Mouse (Mus musculus) left cerebral cortex, postnatal 10 days (tissue): Measurements from ENCODE around the gene Cul1. TPM values are rescaled to one million over a fixed set of nuclear protein-coding genes. Genes with fewer than 3 reads are reported as not detected.
"Not testable (repeated sequence)": the region's sequence is repeated elsewhere in the genome, so short reads cannot be mapped to it uniquely, and the experiment has no call there.

Source experiments
- DNase-seq, 2 experiments: peaks; one replicate each; pipeline ENCODE4 v3.0.0; 2021 to 2022; ENCODE audit warnings: low spot score in 2 of 2, mixed read lengths in 1 of 2; ENCODE audit errors: extremely low spot score in 1 of 2
- intact Hi-C: fragments of 180-260 bp; cut with DNase I; formaldehyde crosslinking; loops from one replicate; pipeline ENCODE4 v1.15.1; 2025
- total RNA-seq, 2 experiments: library from RNA; stranded (reverse); gene quantifications; 2 replicates each; pipeline ENCODE4 v1.2.3; 2021

The Cul1 gene
- total RNA-seq, result 100 to 1,000 TPM; 117 to 119 TPM

GRCm38 (mm10) chr6:47453098-47453497 lies at the start of gene Cul1:
Gene Cul1 (plus strand): TSS chr6:47453398.
- DNase-seq, result no peak
- intact Hi-C loops, result loop anchor here (10.0 kb wide), 1 partner anchor 138 kb away; no protein-coding TSS in a partner anchor

DNA sequence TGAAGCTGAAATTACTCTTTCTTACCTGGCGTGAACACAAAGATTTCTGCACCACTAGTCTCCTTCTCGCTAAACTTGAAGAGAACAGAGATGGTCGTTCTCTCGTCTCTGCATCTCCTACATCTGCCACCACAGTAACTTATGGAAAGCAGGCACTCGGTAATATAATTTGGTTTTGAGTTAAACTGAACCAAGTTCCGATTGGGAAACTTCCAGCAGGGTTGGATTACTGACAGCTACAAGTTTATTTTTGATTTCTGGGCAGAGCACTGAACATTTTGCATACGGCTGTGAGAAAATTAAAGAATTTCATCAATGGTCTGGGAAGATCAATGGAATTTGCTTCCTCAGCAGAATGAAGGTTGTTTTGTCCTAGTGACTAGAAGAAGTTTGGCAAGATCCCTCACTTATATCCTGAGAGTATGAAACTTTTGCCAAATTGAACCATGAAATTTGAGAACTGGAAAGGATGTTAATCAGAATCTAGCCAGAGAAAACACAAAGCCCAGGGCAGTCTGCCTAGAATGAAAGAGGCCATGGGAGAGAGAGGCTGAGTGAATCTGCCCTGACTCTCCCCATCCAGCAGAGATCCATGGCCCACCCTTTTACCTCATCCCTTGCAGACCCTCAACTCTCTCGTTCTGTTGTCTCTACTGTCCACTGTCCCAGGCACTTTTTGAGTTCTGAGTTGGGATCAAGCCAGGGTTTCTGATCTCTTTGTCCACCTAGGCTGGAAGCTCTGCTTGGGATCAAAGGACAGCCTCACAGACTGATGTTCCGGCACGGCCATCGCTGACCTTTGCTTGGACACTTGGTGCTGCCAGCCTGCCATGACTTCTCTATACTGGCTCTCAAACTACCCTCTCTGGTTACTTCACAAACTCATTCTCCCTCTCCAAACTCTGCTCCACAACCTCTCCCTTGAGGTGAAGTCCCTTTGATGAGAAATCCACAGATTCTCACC lies 48.5 kb upstream of the Cul1 start:
- intact Hi-C loops, result no loop called here
- peak in 1 of 2 experiments; percentile 31 for DNase-seq

GRCm38 (mm10) chr6:47412886-47413606 lies 40.2 kb upstream of the Cul1 start:
- no peak for DNase-seq
- intact Hi-C loops, result no loop called here

DNA sequence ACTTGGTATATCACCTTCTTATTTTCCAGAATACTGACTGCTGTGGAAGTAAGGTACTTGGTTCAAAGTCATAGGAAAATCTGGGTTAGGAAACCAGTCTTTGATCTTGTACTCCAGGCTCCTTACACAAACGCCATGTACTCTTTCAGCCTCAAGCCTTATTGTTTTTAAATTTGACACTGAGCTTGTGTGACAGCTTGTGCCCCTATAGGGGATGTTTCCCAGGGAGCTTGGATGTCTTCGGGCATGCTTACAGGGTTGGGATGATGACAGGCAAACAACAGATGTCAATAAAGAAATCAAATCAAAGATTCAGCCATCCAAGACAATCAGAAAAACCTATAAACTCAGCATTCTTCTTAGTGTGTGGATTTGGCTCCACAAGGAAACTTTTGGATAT lies 39.5 kb upstream of the Cul1 start:
- DNase-seq, result no peak
- intact Hi-C loops, result no loop called here

DNA sequence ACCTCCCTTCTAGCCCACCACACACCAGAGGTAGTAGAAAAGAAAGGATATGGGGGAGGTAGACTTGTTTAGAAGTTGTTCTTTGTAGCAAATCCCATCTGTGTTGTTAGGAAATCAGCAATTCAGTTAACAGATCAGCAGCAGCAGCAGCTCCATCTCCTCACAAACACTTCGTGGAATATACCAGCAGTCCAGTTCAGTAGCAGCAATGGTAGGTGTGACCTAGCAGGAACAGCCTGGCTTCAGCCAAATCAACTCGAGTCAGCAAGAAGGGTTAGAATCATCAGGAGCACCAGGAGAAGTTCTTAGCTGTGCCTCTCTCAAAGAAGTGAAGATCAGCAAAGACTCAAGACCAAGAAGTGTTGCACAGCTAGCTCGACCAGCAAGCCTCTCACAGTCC lies 34.5 kb upstream of the Cul1 start:
- intact Hi-C loops, result no loop called here
- no peak for DNase-seq

DNA sequence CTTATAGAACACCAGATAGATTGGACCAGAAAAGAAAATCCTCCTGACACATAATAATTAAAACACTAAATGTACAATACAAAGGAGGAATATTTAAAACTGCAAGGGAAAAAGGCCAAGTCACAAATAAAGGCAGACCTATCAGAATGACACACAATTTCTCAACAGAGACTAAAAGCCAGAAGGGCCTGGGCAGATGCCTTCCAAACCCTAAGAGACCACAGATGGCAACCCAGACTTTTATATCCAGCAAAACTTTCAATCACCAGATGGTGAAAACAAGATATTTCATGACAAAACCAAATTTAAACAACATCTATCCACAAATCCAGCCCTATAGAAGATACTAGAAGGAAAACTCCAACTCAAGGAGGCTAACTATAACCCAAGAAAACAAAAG lies 33.0 kb upstream of the Cul1 start:
- intact Hi-C loops, result no loop called here
- DNase-seq, result no peak

GRCm38 (mm10) chr6:47421221-47421620 lies 32.0 kb upstream of the Cul1 start:
- no peak for DNase-seq
- intact Hi-C loops, result no loop called here

DNA sequence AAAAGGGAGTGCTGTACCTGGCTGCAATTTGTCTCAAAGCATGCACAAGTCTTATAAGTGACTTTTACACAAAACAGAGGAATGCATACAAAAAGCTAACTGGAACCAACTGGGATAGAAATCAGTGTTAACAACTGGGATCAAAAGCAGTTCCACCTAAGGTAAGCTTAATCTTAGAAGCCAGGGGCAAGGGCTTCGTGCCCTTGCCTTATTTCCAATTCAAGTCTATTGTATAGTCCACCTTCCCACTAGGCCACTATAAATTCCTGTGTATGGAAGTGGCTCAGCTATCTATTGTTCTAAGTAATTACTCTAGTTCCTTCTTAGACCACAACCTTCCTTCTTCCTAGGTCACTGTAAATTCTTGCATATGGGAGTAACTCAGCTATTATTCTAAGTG lies 27.1 kb upstream of the Cul1 start:
- intact Hi-C loops, result no loop called here

GRCm38 (mm10) chr6:47426556-47426955 lies 26.6 kb upstream of the Cul1 start:
- intact Hi-C loops, DNase-seq: not testable (repeated sequence)

More for the DNA sequence above, 27.1 kb upstream of the Cul1 start:
- no peak for DNase-seq

DNA sequence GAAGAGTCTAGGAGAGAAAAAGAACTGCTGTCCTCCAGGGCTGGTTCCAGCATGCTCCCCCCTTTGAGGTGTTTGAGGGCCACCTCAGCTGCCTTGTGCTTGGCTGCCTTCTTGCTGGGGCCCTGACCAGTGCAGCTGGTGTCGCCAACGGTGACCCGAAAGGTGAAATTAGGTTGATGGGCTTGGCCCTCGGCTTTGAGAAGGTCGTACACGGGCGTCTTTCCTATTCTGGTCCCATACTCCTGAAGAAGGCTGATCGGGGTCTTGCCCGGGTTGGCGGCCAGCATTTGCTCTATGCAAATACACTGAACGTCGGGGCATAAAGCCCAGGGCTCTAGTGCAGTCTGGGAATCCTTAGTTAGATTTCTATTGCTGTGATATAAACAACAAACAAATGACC lies 20.4 kb upstream of the Cul1 start:
- DNase-seq, intact Hi-C loops: not testable (repeated sequence)

- DNase-seq, result no peak
- intact Hi-C loops, result no loop called here
Observed at GRCm38 (mm10) chr6:47440080-47440479, 13.1 kb upstream of the Cul1 start.

- DNase-seq, result no peak
- intact Hi-C loops, result no loop called here
Observed at GRCm38 (mm10) chr6:47447658-47448057, 5.5 kb upstream of the Cul1 start.

GRCm38 (mm10) chr6:47453522-47454130 lies 428 bp downstream of the Cul1 start:
- peak; percentile 18 to 75 for DNase-seq
- intact Hi-C loops, result loop anchor here (10.0 kb wide), 1 partner anchor 139 kb away; no protein-coding TSS in a partner anchor

DNA sequence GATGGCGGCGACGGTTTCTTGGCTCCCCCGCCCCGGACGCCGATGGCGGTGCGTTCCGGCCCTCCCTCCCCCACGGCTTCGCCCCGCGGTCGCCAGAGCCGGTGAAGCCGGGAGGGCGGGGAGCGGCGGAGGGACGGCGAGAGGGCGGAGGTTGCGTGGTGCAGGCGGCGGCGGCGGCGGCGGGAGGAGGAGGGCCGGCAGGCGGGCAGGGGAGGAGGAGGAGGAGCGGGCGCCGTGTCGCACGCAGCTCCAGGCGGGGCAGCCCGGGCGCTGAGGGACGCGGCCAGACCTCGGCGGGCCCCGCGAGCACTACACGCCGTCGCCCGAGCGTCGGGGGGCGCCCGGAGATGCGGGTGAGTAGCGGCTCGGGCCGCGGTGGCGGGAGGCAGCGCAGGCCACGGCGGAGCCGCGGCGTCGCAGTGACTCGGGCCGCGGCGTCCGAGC lies 955 bp downstream of the Cul1 start:
- intact Hi-C loops, result loop anchor here (10.0 kb wide), 1 partner anchor 139 kb away; no protein-coding TSS in a partner anchor
- DNase-seq, result peak; percentile 56 to 90

GRCm38 (mm10) chr6:47454575-47455571 lies 1.7 kb downstream of the Cul1 start:
- intact Hi-C loops, result loop anchor here (10.0 kb wide), 1 partner anchor 140 kb away; no protein-coding TSS in a partner anchor
- DNase-seq, result peak; percentile 11 to 81

- intact Hi-C loops, result loop anchor here (10.0 kb wide), 1 partner anchor 141 kb away; no protein-coding TSS in a partner anchor
- no peak for DNase-seq
Observed at GRCm38 (mm10) chr6:47455843-47456242, 2.6 kb downstream of the Cul1 start.

- no peak for DNase-seq
- intact Hi-C loops, result loop anchor here (10.0 kb wide), 1 partner anchor 142 kb away; no protein-coding TSS in a partner anchor
Observed at GRCm38 (mm10) chr6:47456853-47457252, 3.7 kb downstream of the Cul1 start.

DNA sequence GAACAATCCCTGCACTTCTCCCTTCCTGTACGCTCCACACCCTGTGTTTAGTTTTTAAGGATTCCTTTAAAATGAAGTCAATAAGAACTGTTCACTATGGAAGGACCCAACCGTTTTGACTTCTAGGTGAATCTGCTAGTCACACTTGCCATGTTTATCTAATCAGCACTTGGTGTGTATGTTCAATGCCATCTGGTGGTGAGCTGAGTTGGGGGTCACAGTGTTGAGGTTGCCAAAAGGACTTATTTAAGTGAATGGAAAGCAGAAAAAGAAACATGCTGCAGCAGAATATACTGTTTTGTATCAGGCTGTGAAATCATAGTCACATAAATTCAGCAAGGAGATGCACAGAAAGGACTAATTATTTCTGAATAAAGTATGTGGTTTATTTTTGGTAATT lies 12.2 kb downstream of the Cul1 start:
- DNase-seq, result no peak
- intact Hi-C loops, result no loop called here
